Mouse (Mus musculus): ENCODE measurements around the gene Ccdc138.
"Not testable (repeated sequence)": the region's sequence is repeated elsewhere in the genome, so short reads cannot be mapped to it uniquely, and the experiment has no call there.

The Ccdc138 gene

DNA sequence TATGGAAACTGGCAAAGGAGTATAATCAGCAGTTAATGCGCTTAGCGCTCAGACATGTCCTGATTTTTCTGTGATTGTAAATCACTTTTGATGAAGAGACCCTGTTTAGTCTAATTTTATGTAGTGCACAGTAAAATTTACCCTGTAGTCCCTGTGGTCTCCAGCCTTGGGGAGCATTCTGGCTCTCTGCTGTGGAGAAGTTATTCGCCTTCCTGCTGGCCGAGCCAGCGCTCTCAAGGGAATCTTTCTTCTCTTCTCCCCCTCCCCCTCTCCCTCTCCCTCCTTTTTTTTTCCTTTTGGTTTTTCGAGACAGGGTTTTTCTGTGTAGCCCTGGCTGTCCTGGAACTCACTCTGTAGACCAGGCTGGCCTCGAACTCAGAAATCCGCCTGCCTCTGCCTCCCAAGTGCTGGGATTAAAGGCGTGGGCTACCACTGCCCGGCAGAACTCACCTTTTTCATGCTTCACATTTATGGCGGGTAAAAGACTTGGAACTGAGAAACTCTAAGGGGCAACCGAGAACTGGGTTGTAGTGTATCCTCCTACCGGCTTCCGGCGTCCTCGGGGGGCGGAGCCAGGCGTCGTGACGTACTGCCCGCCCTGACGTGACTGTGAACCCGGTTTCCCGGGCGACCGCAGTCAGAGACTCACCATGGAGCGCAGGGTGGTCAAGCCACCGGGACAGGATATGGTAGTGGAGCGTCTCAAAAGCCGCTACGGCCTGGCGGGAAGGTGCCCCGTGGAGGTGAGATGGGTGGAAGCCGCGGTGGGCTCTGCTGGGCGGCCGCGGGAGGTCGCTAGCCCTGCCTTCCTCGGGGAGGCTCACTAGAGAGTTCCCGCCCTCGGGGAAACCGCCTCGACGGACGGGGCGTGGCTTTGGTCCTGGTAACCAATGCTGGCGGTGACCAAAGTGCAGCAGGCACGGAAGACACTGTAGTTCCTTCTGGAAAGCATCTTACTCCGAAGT is at the start of gene Ccdc138:
Gene Ccdc138 (plus strand): TSS at position 629 of the 965 bp plus-strand sequence.
- peak; percentile 85 for DNase-seq (ENCODE audit: low read depth)

GRCm38 (mm10) chr10:58451575-58451974 is 46.2 kb upstream of the Ccdc138 start:
- DNase-seq (ENCODE audit: low read depth): no peak

GRCm38 (mm10) chr10:58452185-58452584 is 45.6 kb upstream of the Ccdc138 start:
- DNase-seq (ENCODE audit: low read depth): peak; percentile 72

GRCm38 (mm10) chr10:58459896-58460295 is 37.9 kb upstream of the Ccdc138 start:
- no peak for DNase-seq (ENCODE audit: low read depth)

GRCm38 (mm10) chr10:58477086-58477755 is 20.5 kb upstream of the Ccdc138 start:
- no peak for DNase-seq (ENCODE audit: low read depth)

DNA sequence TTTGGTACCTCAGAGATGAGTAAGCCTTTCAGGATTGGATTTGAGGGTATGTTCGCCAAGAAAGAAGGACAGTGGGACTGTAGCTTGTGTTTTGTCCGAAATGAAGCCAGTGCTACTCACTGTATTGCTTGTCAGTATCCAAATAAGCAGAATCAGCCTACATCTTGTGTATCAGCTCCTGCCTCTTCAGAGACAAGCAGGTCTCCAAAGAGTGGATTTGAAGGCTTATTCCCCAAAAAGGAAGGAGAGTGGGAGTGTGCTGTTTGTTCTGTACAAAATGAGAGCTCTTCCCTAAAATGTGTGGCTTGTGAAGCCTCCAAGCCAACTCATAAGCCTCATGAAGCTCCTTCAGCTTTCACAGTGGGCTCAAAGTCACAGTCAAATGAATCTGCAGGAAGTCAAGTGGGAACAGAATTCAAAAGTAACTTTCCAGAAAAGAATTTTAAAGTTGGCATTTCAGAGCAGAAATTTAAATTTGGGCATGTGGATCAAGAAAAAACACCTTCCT is 19.6 kb upstream of the Ccdc138 start:
- DNase-seq (ENCODE audit: low read depth): no peak

DNA sequence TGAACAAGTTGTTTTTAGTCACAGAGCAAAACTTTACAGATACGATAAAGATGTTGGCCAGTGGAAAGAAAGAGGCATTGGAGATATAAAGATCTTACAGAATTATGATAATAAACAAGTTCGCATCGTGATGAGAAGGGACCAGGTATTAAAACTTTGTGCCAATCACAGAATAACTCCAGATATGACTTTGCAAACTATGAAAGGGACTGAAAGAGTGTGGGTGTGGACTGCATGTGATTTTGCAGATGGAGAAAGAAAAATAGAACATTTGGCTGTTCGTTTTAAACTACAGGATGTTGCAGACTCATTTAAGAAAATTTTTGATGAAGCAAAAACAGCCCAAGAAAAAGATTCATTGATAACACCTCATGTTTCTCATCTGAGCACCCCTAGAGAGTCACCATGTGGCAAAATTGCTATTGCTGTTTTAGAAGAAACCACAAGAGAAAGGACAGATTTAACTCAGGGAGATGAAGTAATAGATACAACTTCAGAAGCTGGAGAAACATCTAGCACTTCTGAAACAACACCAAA is 17.7 kb upstream of the Ccdc138 start:
- DNase-seq (ENCODE audit: low read depth): no peak

- DNase-seq (ENCODE audit: low read depth): no peak
Observed at GRCm38 (mm10) chr10:58491031-58491430, 6.7 kb upstream of the Ccdc138 start.

GRCm38 (mm10) chr10:58495637-58496036 is 2.1 kb upstream of the Ccdc138 start:
- DNase-seq (ENCODE audit: low read depth): no peak

- no peak for DNase-seq (ENCODE audit: low read depth)
Observed at GRCm38 (mm10) chr10:58496732-58497131, 1.0 kb upstream of the Ccdc138 start.

- DNase-seq (ENCODE audit: low read depth): no peak
Observed at GRCm38 (mm10) chr10:58498516-58498915, 768 bp downstream of the Ccdc138 start.

DNA sequence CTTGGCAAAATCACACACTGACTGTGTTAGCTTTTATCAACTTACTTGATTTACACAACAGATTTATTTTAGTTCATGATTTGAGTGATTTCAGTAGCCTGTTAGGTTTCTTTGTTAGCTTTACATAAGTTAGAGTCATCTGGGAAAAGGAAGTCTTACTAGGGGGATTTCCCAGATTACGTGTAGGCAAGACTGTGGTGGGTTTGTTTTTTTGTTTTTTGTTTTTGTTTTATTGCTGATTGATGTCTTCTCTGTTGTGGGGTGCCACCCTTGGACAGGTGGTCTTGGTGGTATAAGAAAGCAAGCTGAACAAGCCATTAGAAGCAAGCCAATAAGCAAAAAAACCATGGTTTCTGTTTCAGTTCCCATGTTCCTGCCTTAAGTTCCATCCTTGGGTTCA is 31.6 kb downstream of the Ccdc138 start:
- no peak for DNase-seq (ENCODE audit: low read depth)

GRCm38 (mm10) chr10:58530896-58531790 is 33.4 kb downstream of the Ccdc138 start:
- no peak for DNase-seq (ENCODE audit: low read depth)

DNA sequence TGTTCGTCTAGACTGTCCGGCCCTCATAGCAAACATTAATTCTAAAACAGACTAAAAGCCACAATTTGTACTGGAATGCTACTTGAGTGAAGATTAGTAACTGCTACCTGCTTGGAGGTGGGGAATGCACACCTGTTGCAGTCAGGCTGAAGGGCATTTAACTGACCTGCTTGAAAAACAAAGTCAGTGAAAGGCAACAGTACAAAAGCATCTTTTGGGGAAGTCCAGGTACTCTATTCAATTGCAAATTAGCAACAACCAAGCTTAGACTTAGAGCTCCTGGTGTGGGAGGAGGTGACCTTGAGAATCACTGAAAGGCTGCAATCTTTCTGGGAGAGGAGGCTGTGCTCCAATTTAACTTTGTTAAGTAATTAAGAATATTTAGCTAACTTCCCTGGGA is 34.4 kb downstream of the Ccdc138 start:
- DNase-seq (ENCODE audit: low read depth): no peak

GRCm38 (mm10) chr10:58536276-58536675 is 38.5 kb downstream of the Ccdc138 start:
- not testable (repeated sequence) for DNase-seq (ENCODE audit: low read depth)

GRCm38 (mm10) chr10:58540613-58541012 is 42.9 kb downstream of the Ccdc138 start:
- no peak for DNase-seq (ENCODE audit: low read depth)

DNA sequence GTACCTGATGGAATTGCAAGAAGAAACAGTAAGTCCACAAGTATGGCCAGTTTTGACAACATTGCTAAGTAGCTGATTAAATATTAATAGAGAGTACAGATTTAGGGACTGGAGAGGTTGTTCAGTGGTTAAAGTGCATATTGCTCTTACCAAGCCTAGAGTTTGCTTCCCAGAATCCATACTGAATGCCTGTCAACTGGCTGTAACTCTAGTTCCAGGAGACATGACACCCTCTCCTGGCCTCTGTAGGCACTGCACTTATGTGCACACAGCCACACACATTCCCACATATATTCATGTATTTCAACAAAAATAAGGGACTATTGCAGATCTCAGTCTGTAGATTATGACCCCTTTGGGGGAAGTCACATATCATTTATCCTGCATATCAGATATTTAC is 51.0 kb downstream of the Ccdc138 start:
- DNase-seq (ENCODE audit: low read depth): no peak

GRCm38 (mm10) chr10:58554693-58555387 is 57.1 kb downstream of the Ccdc138 start:
- DNase-seq (ENCODE audit: low read depth): no peak

- peak; percentile 30 for DNase-seq (ENCODE audit: low read depth)
Observed at GRCm38 (mm10) chr10:58559098-58559497, 61.4 kb downstream of the Ccdc138 start.

- peak; percentile 48 for DNase-seq (ENCODE audit: low read depth)
Observed at GRCm38 (mm10) chr10:58559901-58560300, 62.2 kb downstream of the Ccdc138 start.

DNA sequence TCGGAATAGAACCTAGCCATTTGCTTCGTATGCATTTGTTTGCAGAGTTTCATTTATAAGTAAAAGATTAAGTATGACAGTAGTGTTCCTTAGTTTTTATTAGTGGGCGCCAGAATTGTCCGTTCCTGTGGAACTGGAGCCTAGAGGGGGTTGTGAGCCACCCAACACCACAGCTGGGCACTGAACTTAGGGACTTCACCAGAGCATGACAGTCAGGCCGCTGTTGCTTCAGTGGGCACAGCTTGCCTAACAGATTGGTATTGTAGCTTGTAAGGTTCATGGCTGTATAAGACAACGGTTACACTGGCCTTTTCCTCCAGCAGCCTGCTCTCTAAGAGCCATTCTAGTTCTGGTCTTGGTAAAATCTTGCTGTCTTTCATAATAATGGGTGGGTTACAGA is 62.8 kb downstream of the Ccdc138 start:
- no peak for DNase-seq (ENCODE audit: low read depth)
